Mouse (Mus musculus) kidney, adult 2 months (tissue): ENCODE data around the gene Tsga10.

ENCODE experiments used
- CTCF ChIP-seq: fragments of 200-500 bp; conservative IDR thresholded peaks from 2 replicates; pipeline ENCODE4 v1.5.1; 2011; ENCODE audit warnings: low read depth, mild to moderate bottlenecking, control low read depth, low read length, moderate library complexity, mixed read lengths; ENCODE audit not compliant: insufficient read depth, insufficient read length
- POLR2A ChIP-seq: fragments of 200-500 bp; IDR thresholded peaks from one replicate; pipeline ENCODE4 v1.6.1; 2011; ENCODE audit warnings: low read depth, low read length, control low read depth

DNA sequence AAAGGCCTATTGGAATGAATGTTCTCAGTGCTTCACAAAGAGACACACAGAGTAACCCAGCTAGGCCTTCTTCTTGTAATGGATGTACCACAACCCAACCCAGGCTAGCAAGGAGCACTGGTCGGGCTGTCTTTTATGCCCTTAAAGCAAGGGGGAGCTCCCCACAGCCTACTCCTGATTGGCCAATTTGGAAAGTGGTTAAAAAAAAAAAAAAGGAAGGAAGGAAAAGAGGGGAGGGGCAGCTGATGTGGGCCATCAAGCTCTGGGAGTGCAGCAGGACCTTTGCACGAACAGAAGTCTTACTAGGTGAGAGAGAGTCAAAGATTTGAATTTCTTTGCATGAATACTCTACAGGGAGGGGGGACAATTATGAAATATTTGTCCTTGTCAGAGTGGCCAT lies 127.3 kb downstream of the Tsga10 start:
- no peak for TF ChIP-seq CTCF
- TF ChIP-seq POLR2A, result no peak
